Mouse (Mus musculus) heart, adult 2 months (tissue): Measurements from ENCODE around the gene Sim2. TPM values are rescaled to one million over a fixed set of nuclear protein-coding genes. Genes with fewer than 3 reads are reported as not detected.

ENCODE experiments used
- DNase-seq, 2 experiments: peaks; one replicate each; pipeline ENCODE4 v3.0.0; 2021
- H3K27ac ChIP-seq: fragments of 200-600 bp; 2 replicates; pipeline ENCODE4 v1.8.1; 2022
- H3K27me3 ChIP-seq: fragments of 200-500 bp; 2 replicates; pipeline ENCODE4 v1.6.1; 2012; ENCODE audit warnings: mild to moderate bottlenecking, low read length, inconsistent platforms, mixed read lengths; ENCODE audit not compliant: control insufficient read depth, insufficient read depth
- H3K36me3 ChIP-seq: fragments of 200-500 bp; 2 replicates; pipeline ENCODE4 v1.6.1; 2012; ENCODE audit warnings: low read length, inconsistent platforms; ENCODE audit not compliant: control insufficient read depth, insufficient read depth
- H3K4me1 ChIP-seq: fragments of 200-500 bp; 2 replicates; pipeline ENCODE4 v1.6.1; 2011; ENCODE audit warnings: low read length; ENCODE audit not compliant: control insufficient read depth, insufficient read depth
- H3K4me3 ChIP-seq: fragments of 200-600 bp; 2 replicates; pipeline ENCODE4 v1.8.1; 2022
- H3K79me2 ChIP-seq: fragments of 200-500 bp; replicated peaks from 2 replicates; pipeline ENCODE4 v1.6.1; 2012; ENCODE audit warnings: mild to moderate bottlenecking, inconsistent platforms, low read length, moderate library complexity, mixed read lengths; ENCODE audit not compliant: control insufficient read depth, insufficient read depth
- H3K9ac ChIP-seq: fragments of 200-500 bp; 2 replicates; pipeline ENCODE4 v1.6.1; 2012; ENCODE audit warnings: low read depth, mild to moderate bottlenecking, control low read depth, inconsistent platforms, low read length, mixed read lengths
- CTCF ChIP-seq: fragments of 200-600 bp; IDR thresholded peaks from 2 replicates; pipeline ENCODE4 v1.8.1; 2022; ENCODE audit warnings: antibody characterized with exemption, mild to moderate bottlenecking, moderate library complexity
- EP300 ChIP-seq: fragments of 200-500 bp; IDR thresholded peaks from 2 replicates; pipeline ENCODE4 v1.6.1; 2011; ENCODE audit warnings: low read depth, low read length, control low read depth; ENCODE audit not compliant: insufficient read depth
- POLR2A ChIP-seq: fragments of 200-500 bp; IDR thresholded peaks from 2 replicates; pipeline ENCODE4 v1.6.1; 2011; ENCODE audit warnings: mild to moderate bottlenecking, low read depth, low read length, control low read depth; ENCODE audit not compliant: insufficient read depth
- WGBS: fragments of 180-500 bp; shearing (Covaris S2); methylation state at CpG from one replicate; pipeline ENCODE4 v1.1.7; 2018; 5-methylcytosine and 5-hydroxymethylcytosine counted together
- intact Hi-C: fragments of 180-260 bp; cut with DNase I; formaldehyde crosslinking; loops from one replicate; pipeline ENCODE4 v1.15.1; 2025
- polyA plus RNA-seq: library from polyadenylated mRNA; depleted of rRNA; stranded (reverse); fragments of >200 nt; gene quantifications from 2 replicates; pipeline ENCODE4 v1.2.3, GENCODE M21; 2012
- total RNA-seq, 2 experiments: library from RNA; stranded (reverse); gene quantifications; 2 replicates each; pipeline ENCODE4 v1.2.3; 2021

The Sim2 gene
- total and polyA plus RNA-seq, 3 experiments = 0.12 TPM; not detected in 2

- no peaks in the 10 kb centered on the region; the same call in 1 of the 2 replicates for H3K4me1 ChIP-seq
- intact Hi-C loops = no loop called here
- WGBS = 79% methylated on average over 9 of the region's 9 CpGs
These were observed 20.5 kb upstream of the Sim2 start for GRCm38 (mm10) chr16:94064211-94064610.

GRCm38 (mm10) chr16:94065728-94066674 is 18.7 kb upstream of the Sim2 start:
- WGBS = 63% methylated on average over 24 of the region's 24 CpGs
- no peak overlapping the region for H3K4me3 ChIP-seq
- no peaks in the 10 kb centered on the region for H3K27me3 ChIP-seq
- intact Hi-C loops = no loop called here
- no peak overlapping the region for H3K27ac ChIP-seq
- no peaks in the 10 kb centered on the region for H3K4me1 ChIP-seq
- H3K9ac ChIP-seq = no peak overlapping the region
- no peaks in the 10 kb centered on the region for H3K36me3 ChIP-seq
- H3K79me2 ChIP-seq = no peaks in the 10 kb centered on the region
- DNase-seq = no peak
- no peak for TF ChIP-seq POLR2A
- TF ChIP-seq CTCF = no peak
- no peak for TF ChIP-seq EP300

More at GRCm38 (mm10) chr16:94064211-94064610, 20.5 kb upstream of the Sim2 start:
- no peaks in the 10 kb centered on the region for H3K36me3 ChIP-seq
- DNase-seq = no peak
- H3K4me3 ChIP-seq = no peak overlapping the region
- H3K27me3 ChIP-seq = no peaks in the 10 kb centered on the region
- no peak overlapping the region for H3K9ac ChIP-seq
- no peak overlapping the region for H3K27ac ChIP-seq
- no peaks in the 10 kb centered on the region for H3K79me2 ChIP-seq
- no peak for TF ChIP-seq POLR2A
- TF ChIP-seq EP300 = no peak
- no peak for TF ChIP-seq CTCF

- intact Hi-C loops = no loop called here
- Histone ChIP-seq H3K9ac (no peak overlapping the region), H3K27ac (no peak overlapping the region), H3K36me3 (no peaks in the 10 kb centered on the region), H3K79me2 (no peaks in the 10 kb centered on the region), H3K4me3 (no peak overlapping the region), H3K4me1 (no peaks in the 10 kb centered on the region), H3K27me3 (no peaks in the 10 kb centered on the region)
- DNase-seq = no peak
- WGBS = 47% methylated on average over 6 of the region's 6 CpGs
- no peak for TF ChIP-seq EP300
- TF ChIP-seq POLR2A = no peak
- TF ChIP-seq CTCF = no peak
These were observed 18.0 kb upstream of the Sim2 start for GRCm38 (mm10) chr16:94066771-94067170.

GRCm38 (mm10) chr16:94067280-94067679 is 17.5 kb upstream of the Sim2 start:
- 72% methylated on average over 5 of the region's 5 CpGs for WGBS
- Histone ChIP-seq H3K9ac (no peak overlapping the region), H3K4me1 (no peaks in the 10 kb centered on the region), H3K4me3 (no peak overlapping the region), H3K79me2 (no peaks in the 10 kb centered on the region), H3K27me3 (no peaks in the 10 kb centered on the region), H3K27ac (no peak overlapping the region), H3K36me3 (no peaks in the 10 kb centered on the region)
- DNase-seq = no peak
- TF ChIP-seq POLR2A = no peak
- no peak for TF ChIP-seq CTCF
- TF ChIP-seq EP300 = no peak
- intact Hi-C loops = no loop called here

- no peak overlapping the region for H3K9ac ChIP-seq
- H3K79me2 ChIP-seq = no peaks in the 10 kb centered on the region
- no peaks in the 10 kb centered on the region for H3K4me1 ChIP-seq
- whole genome bisulfite sequencing = 94% methylated on average over 5 of the region's 5 CpGs
- peaks cover 2% of the 10 kb centered on the region for H3K27me3 ChIP-seq
- H3K27ac ChIP-seq = no peak overlapping the region
- H3K4me3 ChIP-seq = no peak overlapping the region
- intact Hi-C loops = no loop called here
- TF ChIP-seq CTCF (no peak), EP300 (no peak), POLR2A (no peak)
- no peak for DNase-seq
- no peaks in the 10 kb centered on the region for H3K36me3 ChIP-seq
These were observed 15.7 kb upstream of the Sim2 start for GRCm38 (mm10) chr16:94069061-94069460.

GRCm38 (mm10) chr16:94070920-94071319 is 13.8 kb upstream of the Sim2 start:
- TF ChIP-seq EP300 = no peak
- TF ChIP-seq POLR2A = no peak
- no peak for TF ChIP-seq CTCF
- no peaks in the 10 kb centered on the region for H3K4me1 ChIP-seq
- H3K9ac ChIP-seq = no peak overlapping the region
- 86% methylated on average over 9 of the region's 9 CpGs for WGBS
- H3K27me3 ChIP-seq = peaks cover 6% of the 10 kb centered on the region
- intact Hi-C loops = no loop called here
- H3K27ac ChIP-seq = no peak overlapping the region
- no peaks in the 10 kb centered on the region for H3K79me2 ChIP-seq
- H3K4me3 ChIP-seq = no peak overlapping the region
- no peak for DNase-seq
- H3K36me3 ChIP-seq = no peaks in the 10 kb centered on the region
